Mouse (Mus musculus) embryonic facial prominence, embryonic 10.5 days (tissue): Measurements from ENCODE around the gene Bri3. TPM values are rescaled to one million over a fixed set of nuclear protein-coding genes. Genes with fewer than 3 reads are reported as not detected.

Experiments
- DNase-seq: peaks from one replicate; pipeline ENCODE4 v3.0.0-alpha.2; 2017; ENCODE audit warnings: low spot score
- H3K27ac ChIP-seq: fragments of 300-500 bp; sonication (generic); replicated peaks from 2 replicates; pipeline ENCODE4 v1.5.1; 2016; ENCODE audit warnings: mild to moderate bottlenecking
- H3K27me3 ChIP-seq: fragments of 300-500 bp; sonication (generic); replicated peaks from 2 replicates; pipeline ENCODE4 v1.6.1; 2016; ENCODE audit warnings: low read depth, mild to moderate bottlenecking; ENCODE audit not compliant: poor library complexity, severe bottlenecking
- H3K36me3 ChIP-seq: fragments of 300-500 bp; sonication (generic); replicated peaks from 2 replicates; pipeline ENCODE4 v1.6.1; 2016; ENCODE audit warnings: mild to moderate bottlenecking, moderate library complexity
- H3K4me1 ChIP-seq: fragments of 300-500 bp; sonication (generic); 2 replicates; pipeline ENCODE4 v1.6.1; 2016
- H3K4me3 ChIP-seq: fragments of 300-500 bp; sonication (generic); 2 replicates; pipeline ENCODE4 v1.5.1; 2016; ENCODE audit warnings: mild to moderate bottlenecking, moderate library complexity
- H3K9me3 ChIP-seq: fragments of 300-500 bp; sonication (generic); 2 replicates; pipeline ENCODE4 v1.6.1; 2016; ENCODE audit warnings: mild to moderate bottlenecking
- WGBS: fragments of 180-500 bp; shearing (Covaris S2); methylation state at CpG from one replicate; pipeline ENCODE4 v1.1.7; 2016; 5-methylcytosine and 5-hydroxymethylcytosine counted together
- polyA plus RNA-seq: library from polyadenylated mRNA; unstranded; fragments of >200 nt; fragmentation: Nextera tagmentation; extraction: Ambion mirVana; gene quantifications from 2 replicates; pipeline ENCODE4 v1.2.1, GENCODE M21; 2016

Gene Bri3
- 119 and 124 TPM in 2 replicates for polyA plus RNA-seq

DNA sequence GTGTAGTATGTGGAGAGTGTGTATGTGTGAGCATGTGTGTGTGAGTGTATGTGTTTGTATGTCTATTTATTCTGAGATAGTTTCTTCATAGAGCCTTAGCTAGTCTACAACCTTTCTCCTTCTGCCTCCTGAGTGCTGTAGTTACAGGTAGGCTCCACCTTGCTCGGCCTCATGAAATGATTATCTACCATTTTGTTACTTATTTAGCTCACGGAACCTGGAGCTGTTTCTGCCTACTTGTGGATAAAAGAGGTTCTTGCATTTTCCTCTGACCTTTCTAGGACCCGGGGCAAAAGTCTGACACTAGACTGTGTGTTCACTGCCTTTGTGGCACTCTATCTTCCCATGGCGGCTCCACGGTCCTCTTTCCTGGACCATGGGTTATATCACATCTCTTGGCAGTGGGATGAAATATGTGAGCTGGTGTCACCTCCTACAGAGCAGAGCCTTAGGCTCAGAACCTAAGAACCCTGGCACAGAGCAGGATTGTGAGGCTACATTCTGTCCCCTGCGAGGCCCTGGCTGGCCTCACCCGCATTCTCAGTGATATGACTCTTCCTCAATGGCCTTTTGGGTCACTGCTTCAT is at the start of gene Bri3:
Gene Bri3, plus strand, starts transcription at position 537 of the 587 bp plus-strand sequence.
- no peak within 1 kb of the TSS for H3K27ac ChIP-seq
- no peak within 1 kb of the TSS for H3K4me3 ChIP-seq
- WGBS, result 91% methylated on average over 7 of the region's 7 CpGs
- no peaks in the 10 kb centered on the region for H3K27me3 ChIP-seq
- no peak for DNase-seq
- no peaks in the 10 kb centered on the region for H3K9me3 ChIP-seq
- no peaks in the 10 kb centered on the region; the same call in 1 of the 2 replicates for H3K4me1 ChIP-seq
- H3K36me3 ChIP-seq, result no peaks in the 10 kb centered on the region

DNA sequence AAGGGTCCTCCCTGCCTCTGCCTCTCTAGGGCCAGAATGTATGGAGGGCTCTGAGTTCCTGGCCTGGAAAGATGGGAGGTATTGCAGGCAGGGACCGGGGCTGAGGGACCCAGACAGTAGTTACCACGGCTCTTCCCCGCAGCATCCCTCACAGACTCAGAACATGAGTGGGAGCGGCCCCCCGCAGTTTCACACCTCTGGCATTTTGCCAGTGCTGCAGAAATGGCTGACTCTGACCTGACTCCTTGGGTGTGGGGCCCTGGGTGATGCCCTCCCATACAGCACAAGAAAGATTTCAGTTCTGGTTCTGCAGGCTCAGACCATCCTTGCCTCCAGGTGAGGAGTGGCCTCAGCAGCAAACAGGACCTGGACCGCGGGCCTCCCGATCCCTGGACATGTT is 48.7 kb upstream of the Bri3 start:
- Histone ChIP-seq H3K4me3 (no peak overlapping the region), H3K9me3 (no peaks in the 10 kb centered on the region), H3K36me3 (peaks cover 6% of the 10 kb centered on the region), H3K27me3 (no peaks in the 10 kb centered on the region), H3K4me1 (peaks cover 18% of the 10 kb centered on the region), H3K27ac (no peak overlapping the region)
- 90% methylated on average over 8 of the region's 8 CpGs for WGBS
- no peak for DNase-seq

DNA sequence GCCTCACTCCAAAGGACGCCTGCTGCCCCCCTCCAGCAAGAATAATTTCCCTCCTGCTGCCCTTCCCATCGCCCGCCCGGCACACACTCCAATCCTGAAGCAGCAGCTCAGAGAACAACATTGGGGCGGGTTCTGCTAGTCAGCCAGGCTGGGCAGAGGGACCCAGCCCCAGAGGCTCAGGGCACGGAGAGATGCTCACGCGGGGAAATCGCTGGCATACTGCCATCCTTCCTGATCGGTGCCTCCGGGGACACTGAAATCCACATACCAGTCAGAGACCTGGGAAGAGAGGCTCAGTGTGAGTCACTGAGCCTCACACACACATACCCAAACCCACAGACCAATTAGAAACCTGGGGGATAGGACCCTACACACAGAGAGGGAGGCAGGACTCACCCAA is 43.6 kb upstream of the Bri3 start:
- 87% methylated on average over 11 of the region's 11 CpGs for WGBS
- H3K4me3 ChIP-seq, result no peak overlapping the region
- no peaks in the 10 kb centered on the region for H3K27me3 ChIP-seq
- H3K27ac ChIP-seq, result no peak overlapping the region
- peaks cover 47% of the 10 kb centered on the region for H3K36me3 ChIP-seq
- peaks cover 6% of the 10 kb centered on the region; the same call in 1 of the 2 replicates for H3K9me3 ChIP-seq
- peaks cover 6% of the 10 kb centered on the region; the same call in 1 of the 2 replicates for H3K4me1 ChIP-seq
- no peak for DNase-seq

DNA sequence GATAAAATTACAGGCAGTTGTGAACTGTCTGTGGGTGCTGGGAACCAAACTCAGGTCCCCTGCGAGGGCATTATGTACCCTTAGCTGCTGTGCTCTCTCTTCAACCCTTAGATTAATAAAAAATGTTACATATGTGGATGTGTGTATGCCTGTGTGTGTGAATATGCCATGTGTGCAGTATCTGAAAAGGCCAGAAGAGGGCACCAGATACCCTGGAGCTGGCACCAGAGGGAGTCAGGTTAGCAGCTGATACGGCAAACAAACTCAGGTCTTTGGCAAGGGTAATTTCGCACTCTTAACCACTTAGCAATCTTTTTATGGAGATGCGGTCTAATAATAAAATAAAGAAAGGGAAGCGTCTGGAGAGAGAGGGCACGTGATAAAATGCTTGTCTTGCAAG is 41.8 kb upstream of the Bri3 start:
- Histone ChIP-seq H3K36me3 (peaks cover 55% of the 10 kb centered on the region), H3K4me3 (no peak overlapping the region), H3K4me1 (no peaks in the 10 kb centered on the region), H3K27me3 (no peaks in the 10 kb centered on the region), H3K9me3 (peaks cover 6% of the 10 kb centered on the region; the same call in 1 of the 2 replicates), H3K27ac (no peak overlapping the region)
- WGBS, result 92% methylated on average over 6 of the region's 6 CpGs
- DNase-seq, result no peak

DNA sequence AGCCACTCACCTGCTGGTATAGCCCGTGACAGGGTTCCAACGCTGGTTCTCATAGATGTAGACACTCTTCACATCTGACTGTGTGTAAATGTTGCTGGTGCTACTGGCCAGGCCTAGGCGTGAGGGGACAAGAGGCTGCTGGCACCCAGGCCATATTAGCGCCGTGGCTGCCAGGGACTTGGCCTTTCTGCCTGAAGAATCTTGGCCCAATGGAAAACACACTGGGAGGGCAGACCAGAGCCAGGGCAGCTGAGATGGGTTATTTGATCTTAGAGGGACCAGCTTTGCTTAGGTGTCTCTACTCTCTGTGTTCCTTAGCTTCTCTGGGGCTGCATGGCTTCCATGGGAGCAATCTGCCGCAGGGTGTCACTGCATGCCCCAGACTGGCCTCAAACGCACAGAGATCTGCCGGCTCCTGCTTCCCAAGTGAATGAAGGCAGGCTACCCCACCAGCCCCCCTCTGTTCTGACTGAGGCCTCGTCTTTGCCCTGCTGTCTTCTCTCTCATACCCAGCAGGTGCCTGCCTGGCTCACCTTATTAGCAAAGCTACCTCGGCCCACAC is 40.8 kb upstream of the Bri3 start:
- WGBS, result 90% methylated on average over 10 of the region's 10 CpGs
- Histone ChIP-seq H3K27me3 (no peaks in the 10 kb centered on the region), H3K27ac (no peak overlapping the region), H3K9me3 (peaks cover 6% of the 10 kb centered on the region; the same call in 1 of the 2 replicates), H3K36me3 (peaks cover 60% of the 10 kb centered on the region), H3K4me1 (no peaks in the 10 kb centered on the region), H3K4me3 (no peak overlapping the region)
- no peak for DNase-seq

DNA sequence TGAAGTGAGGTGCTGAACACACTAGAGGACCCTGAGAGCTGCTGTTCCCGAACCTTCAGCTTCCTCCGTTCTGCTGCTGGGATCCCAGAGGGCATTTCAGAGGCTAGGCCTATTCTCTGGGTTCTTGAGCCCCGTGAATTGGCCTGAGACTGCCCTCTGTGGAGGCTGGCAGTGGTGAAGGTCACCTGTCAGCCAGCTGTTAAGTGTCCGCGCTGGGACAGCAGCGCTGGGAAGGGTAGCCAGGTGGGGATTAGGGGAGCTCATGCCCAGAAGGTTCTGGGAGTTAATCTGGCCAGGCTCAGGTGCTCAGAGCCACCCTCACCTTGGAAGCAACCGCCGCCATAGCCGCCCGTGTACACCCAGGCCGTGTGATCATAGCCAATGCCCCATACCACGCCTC is 39.9 kb upstream of the Bri3 start:
- DNase-seq, result no peak
- 94% methylated on average over 12 of the region's 12 CpGs for WGBS
- no peak overlapping the region for H3K4me3 ChIP-seq
- H3K36me3 ChIP-seq, result peaks cover 63% of the 10 kb centered on the region
- peaks cover 6% of the 10 kb centered on the region; the same call in 1 of the 2 replicates for H3K9me3 ChIP-seq
- no peak overlapping the region; the same call in 1 of the 2 replicates for H3K27ac ChIP-seq
- no peaks in the 10 kb centered on the region for H3K27me3 ChIP-seq
- no peaks in the 10 kb centered on the region for H3K4me1 ChIP-seq

DNA sequence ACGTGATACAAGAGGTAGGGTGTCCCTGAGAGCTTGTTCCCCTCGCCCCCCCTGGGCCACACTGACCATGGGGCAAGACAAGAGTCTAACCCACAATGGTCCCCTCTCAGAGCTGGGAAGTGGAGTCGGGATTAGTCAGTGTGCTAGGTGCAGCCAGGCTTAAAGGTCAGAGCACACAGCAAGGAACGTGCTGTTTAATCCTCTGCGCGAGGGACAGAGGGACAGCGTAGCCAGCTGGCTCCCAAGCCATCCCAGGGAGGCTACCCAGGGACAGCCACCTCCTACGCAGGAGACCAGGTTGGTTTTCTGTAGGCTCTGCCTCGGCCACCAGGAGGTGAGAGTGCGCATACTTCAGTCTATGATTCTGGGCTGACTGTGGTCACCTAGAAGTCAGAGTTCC is 39.3 kb upstream of the Bri3 start:
- Histone ChIP-seq H3K27me3 (no peaks in the 10 kb centered on the region), H3K4me3 (no peak overlapping the region), H3K4me1 (no peaks in the 10 kb centered on the region), H3K27ac (no peak overlapping the region), H3K9me3 (peaks cover 6% of the 10 kb centered on the region; the same call in 1 of the 2 replicates), H3K36me3 (peaks cover 69% of the 10 kb centered on the region)
- DNase-seq, result no peak
- WGBS, result 73% methylated on average over 10 of the region's 10 CpGs

DNA sequence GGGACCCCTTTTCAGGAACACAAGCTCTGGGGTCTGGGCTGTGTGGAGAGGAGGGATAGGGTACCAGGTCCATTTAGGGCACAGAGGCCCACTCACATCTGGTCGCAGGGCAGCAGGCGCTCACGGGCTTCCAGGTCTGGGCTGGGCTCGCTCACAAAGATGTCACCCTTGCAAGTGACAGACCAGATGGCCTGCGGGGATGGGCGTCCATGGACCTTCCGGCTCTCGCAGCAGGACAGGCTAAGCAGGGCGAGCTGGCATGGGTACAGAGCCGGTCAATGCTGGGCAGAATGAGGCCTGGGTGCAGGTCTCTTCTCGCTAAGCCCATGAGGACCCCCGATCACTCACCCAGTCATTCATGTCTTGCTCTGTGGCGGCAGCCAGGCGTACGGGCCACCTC is 38.2 kb upstream of the Bri3 start:
- Histone ChIP-seq H3K36me3 (peaks cover 70% of the 10 kb centered on the region), H3K4me1 (no peaks in the 10 kb centered on the region), H3K27me3 (no peaks in the 10 kb centered on the region), H3K9me3 (peaks cover 6% of the 10 kb centered on the region; the same call in 1 of the 2 replicates), H3K27ac (no peak overlapping the region), H3K4me3 (no peak overlapping the region)
- WGBS, result 96% methylated on average over 15 of the region's 15 CpGs
- no peak for DNase-seq

DNA sequence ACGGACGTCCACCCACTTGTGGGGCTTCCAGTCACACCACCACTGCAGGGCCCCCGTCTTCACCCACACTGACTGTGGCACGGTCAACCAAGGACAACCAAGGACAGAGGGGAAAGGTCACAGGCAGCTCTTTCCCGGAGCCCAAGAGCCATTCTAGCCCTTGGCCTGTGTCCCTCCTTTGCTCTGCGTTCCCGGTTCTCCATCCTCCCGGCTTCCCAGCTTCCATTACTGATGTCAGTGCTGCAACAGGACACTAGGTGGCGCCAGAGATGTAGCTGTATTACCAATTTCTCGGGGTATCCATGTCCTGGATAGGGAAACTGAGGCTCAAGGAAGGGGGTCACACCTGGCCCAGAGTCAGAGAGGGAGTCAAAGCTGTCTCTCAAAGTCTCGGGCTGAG is 36.8 kb upstream of the Bri3 start:
- DNase-seq, result peak; percentile 49
- no peaks in the 10 kb centered on the region for H3K27me3 ChIP-seq
- peaks cover under 1% of the 10 kb centered on the region; the same call in 1 of the 2 replicates for H3K9me3 ChIP-seq
- 52% methylated on average over 11 of the region's 11 CpGs for WGBS
- H3K4me1 ChIP-seq, result no peaks in the 10 kb centered on the region
- peaks cover 76% of the 10 kb centered on the region for H3K36me3 ChIP-seq
- H3K27ac ChIP-seq, result no peak overlapping the region
- H3K4me3 ChIP-seq, result no peak overlapping the region

DNA sequence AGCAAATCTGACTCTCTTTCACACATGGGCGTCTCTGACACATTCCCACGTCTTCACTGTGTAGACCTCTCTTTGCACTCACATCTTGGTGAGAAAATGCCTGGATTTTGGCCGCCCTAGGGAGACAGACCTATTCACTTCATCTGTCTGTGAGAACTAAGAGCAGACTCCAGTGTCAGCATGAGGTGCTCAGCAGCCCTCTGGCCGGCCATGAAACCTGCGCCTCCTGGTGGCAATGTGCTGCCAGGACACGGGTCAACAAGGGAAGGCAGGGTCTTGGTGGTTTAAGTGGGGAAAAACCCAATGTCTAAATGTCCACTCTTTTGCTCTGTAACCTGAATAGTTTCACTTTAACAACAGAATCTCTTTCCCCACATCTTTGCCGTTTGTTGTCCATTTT is 29.8 kb upstream of the Bri3 start:
- 29% methylated on average over 7 of the region's 7 CpGs for WGBS
- no peak overlapping the region for H3K27ac ChIP-seq
- no peaks in the 10 kb centered on the region for H3K27me3 ChIP-seq
- no peak overlapping the region for H3K4me3 ChIP-seq
- H3K36me3 ChIP-seq, result peaks cover 67% of the 10 kb centered on the region
- peak; percentile 77 for DNase-seq
- H3K9me3 ChIP-seq, result no peaks in the 10 kb centered on the region
- H3K4me1 ChIP-seq, result peaks cover 6% of the 10 kb centered on the region

DNA sequence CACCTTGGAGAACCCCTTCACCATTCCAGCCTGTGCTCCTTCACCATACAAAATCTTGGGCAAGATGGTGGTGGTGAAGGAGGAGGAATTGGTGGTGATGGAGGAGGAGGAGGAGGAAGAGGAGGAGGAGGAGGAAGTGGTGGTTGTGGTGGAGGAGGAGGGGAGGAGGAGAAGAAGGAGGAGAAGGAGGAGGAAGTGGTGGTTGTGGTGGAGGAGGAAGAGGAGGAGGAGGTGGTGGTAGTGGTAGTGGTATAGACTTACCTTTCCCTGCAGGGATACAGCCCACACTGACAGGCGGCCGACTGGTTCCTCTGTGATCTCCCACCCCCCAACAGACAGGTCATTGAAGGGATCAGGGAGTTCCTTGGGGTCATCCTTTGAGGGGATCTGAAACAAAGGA is 28.2 kb upstream of the Bri3 start:
- Histone ChIP-seq H3K27me3 (no peaks in the 10 kb centered on the region), H3K36me3 (peaks cover 52% of the 10 kb centered on the region), H3K9me3 (no peaks in the 10 kb centered on the region), H3K27ac (no peak overlapping the region), H3K4me3 (no peak overlapping the region), H3K4me1 (peaks cover 11% of the 10 kb centered on the region)
- no peak for DNase-seq
- 88% methylated on average over 2 of the region's 2 CpGs for WGBS

DNA sequence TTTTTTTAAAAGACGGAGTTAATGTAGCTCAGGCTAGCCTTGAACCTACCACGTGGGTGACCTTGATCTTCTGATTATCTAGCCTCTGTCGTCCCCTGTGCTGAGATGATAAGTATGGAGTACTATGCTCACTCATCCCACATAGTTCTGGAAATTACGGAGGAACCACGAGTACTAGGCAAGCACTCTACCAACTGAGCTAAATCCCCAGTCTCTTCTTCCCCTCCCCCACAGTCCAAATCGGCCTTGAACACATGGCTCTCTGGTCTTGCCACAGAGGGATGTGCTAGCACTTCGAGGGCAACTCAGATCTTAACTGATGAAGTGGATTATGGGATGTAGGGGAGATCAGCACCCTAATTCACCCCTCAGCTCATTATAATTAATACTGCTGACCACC is 26.2 kb upstream of the Bri3 start:
- Histone ChIP-seq H3K27me3 (no peaks in the 10 kb centered on the region), H3K4me3 (no peak overlapping the region), H3K36me3 (peaks cover 34% of the 10 kb centered on the region), H3K4me1 (peaks cover 31% of the 10 kb centered on the region), H3K9me3 (no peaks in the 10 kb centered on the region), H3K27ac (no peak overlapping the region)
- 87% methylated on average over 7 of the region's 7 CpGs for WGBS
- DNase-seq, result no peak

DNA sequence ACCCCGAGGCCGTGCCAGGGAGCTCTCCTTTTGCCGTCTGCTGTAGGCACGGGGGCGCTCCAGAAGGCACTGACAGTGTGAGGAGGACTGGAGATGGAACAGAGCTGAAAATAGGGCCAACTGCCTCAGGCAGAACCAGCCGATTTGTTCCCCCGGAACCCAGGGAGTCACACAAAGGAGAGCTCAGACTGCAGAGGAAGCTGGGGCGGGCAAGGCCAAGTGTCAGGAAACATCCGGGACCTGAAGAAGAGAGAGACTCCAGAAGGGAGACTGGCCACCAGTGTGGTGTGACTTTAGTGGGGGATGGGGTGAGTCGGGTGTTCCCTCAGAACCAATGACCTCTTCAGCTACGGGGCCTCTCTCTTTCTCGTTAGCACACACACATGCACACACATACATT is 24.9 kb upstream of the Bri3 start:
- no peaks in the 10 kb centered on the region for H3K27me3 ChIP-seq
- peak; percentile 36 for DNase-seq
- H3K36me3 ChIP-seq, result peaks cover 25% of the 10 kb centered on the region
- peak overlapping the region; percentile 54 for H3K27ac ChIP-seq
- WGBS, result 43% methylated on average over 12 of the region's 12 CpGs
- H3K4me3 ChIP-seq, result no peak overlapping the region
- no peaks in the 10 kb centered on the region for H3K9me3 ChIP-seq
- peaks cover 37% of the 10 kb centered on the region for H3K4me1 ChIP-seq
